Mouse (Mus musculus) cerebellum, adult 9-11 months (tissue): ENCODE results near the gene Prdm8.

Experiments used
- DNase-seq: peaks from one replicate; pipeline ENCODE4 v3.0.0; 2022

The Prdm8 gene

GRCm38 (mm10) chr5:98184971-98185805, 18.2 kb downstream of the Prdm8 start:
- DNase-seq, result peak; percentile 85

- peak; percentile 55 for DNase-seq
Observed at GRCm38 (mm10) chr5:98185806-98186751, 19.1 kb downstream of the Prdm8 start.

- peak; percentile 73 for DNase-seq
Observed at GRCm38 (mm10) chr5:98189181-98190180, 22.5 kb downstream of the Prdm8 start.

- no peak for DNase-seq
Observed at GRCm38 (mm10) chr5:98192295-98192983, 25.4 kb downstream of the Prdm8 start.

- no peak for DNase-seq
Observed at GRCm38 (mm10) chr5:98194959-98195358, 28.0 kb downstream of the Prdm8 start.

- DNase-seq, result no peak
Observed at GRCm38 (mm10) chr5:98198412-98199218, 31.6 kb downstream of the Prdm8 start.

- no peak for DNase-seq
Observed at GRCm38 (mm10) chr5:98199219-98199552, 32.2 kb downstream of the Prdm8 start.

GRCm38 (mm10) chr5:98201606-98202005, 34.6 kb downstream of the Prdm8 start:
- no peak for DNase-seq

GRCm38 (mm10) chr5:98202996-98203395, 36.0 kb downstream of the Prdm8 start:
- no peak for DNase-seq

GRCm38 (mm10) chr5:98212501-98212900, 45.5 kb downstream of the Prdm8 start:
- no peak for DNase-seq

- no peak for DNase-seq
Observed at GRCm38 (mm10) chr5:98221956-98222355, 55.0 kb downstream of the Prdm8 start.

- DNase-seq, result no peak
Observed at GRCm38 (mm10) chr5:98226710-98227109, 59.7 kb downstream of the Prdm8 start.

- peak; percentile 82 for DNase-seq
Observed at GRCm38 (mm10) chr5:98229456-98229855, 62.5 kb downstream of the Prdm8 start.

- no peak for DNase-seq
Observed at GRCm38 (mm10) chr5:98238466-98238865, 71.5 kb downstream of the Prdm8 start.
